Mouse (Mus musculus): ENCODE measurements around the gene Tada2a.

The Tada2a gene

GRCm38 (mm10) chr11:84128943-84129798 lies at the start of gene Tada2a, which contains the start of gene Acaca:
Gene Tada2a (minus strand): TSS chr11:84129600.
Gene Acaca (plus strand): TSS chr11:84129672.
- in situ Hi-C loops (cut with MboI) = no loop called here

DNA sequence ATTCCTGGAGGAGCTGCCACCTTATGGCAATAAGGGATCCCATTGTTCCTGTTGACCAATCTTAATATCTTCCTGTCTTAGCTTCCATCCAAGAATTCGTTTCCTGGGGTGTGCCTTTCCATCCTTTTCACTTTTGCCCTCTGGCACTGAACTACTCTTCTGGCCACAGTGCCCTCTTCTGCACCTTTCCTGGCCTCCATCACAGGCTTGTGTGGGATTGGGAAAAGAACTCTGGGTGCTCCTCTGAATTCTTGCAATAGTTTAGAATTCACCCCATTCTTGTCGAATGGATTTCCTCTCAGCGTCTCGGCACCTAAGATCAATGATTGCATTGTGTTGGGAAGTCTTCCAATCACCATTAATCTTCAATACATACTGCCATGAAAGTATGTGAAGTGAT lies 49.2 kb upstream of the Tada2a start:
- in situ Hi-C loops (cut with MboI) = no loop called here

GRCm38 (mm10) chr11:84172539-84173435 lies 43.4 kb upstream of the Tada2a start:
- in situ Hi-C loops (cut with MboI) = no loop called here

GRCm38 (mm10) chr11:84168701-84169288 lies 39.4 kb upstream of the Tada2a start:
- in situ Hi-C loops (cut with MboI) = no loop called here

- in situ Hi-C loops (cut with MboI) = no loop called here
Measured at GRCm38 (mm10) chr11:84167046-84167526, 37.7 kb upstream of the Tada2a start, which contains the start of gene Gm11437. Gene Gm11437 (minus strand): TSS chr11:84167476.

DNA sequence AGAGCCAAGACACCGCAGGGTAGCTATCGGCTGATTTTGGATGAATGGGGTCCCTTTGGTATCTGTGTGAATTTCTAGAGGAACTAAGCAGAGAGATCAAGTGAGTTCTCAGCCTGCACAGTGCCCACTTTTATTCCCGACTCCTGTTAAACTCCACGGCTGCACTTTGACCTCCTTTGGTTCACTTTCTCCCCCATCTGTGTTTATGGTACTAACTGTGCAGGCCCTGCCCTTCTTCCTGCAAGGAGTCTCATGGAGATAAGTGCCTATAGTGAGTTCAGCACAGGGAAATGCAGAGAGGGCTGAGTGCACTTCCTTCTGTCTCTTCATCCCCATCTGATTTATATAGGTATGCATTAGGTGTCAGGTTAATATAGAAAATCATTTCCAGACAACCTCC lies 35.2 kb upstream of the Tada2a start:
- in situ Hi-C loops (cut with MboI) = no loop called here

DNA sequence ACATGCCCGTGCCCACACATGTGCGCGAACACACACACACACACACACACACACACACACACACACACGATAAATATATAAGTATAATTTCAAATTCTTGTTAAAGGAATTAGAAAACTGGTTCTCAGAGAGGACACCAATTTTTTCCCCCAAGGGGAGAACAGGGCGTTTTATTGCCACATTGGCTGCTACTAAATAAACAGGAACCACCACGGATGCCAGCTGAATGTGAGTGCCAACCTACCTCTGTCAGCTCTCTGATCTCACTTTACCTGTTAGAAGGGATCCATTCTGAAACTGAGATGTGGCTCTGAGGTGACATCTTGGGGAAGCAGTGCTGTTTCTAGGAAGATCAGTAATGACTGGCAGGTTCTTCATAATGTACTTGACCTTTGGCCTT lies 34.7 kb upstream of the Tada2a start:
- in situ Hi-C loops (cut with MboI) = no loop called here

- in situ Hi-C loops (cut with MboI) = no loop called here
Measured at GRCm38 (mm10) chr11:84156535-84157262, 27.3 kb upstream of the Tada2a start.

- in situ Hi-C loops (cut with MboI) = no loop called here
Measured at GRCm38 (mm10) chr11:84150884-84151283, 21.5 kb upstream of the Tada2a start.

DNA sequence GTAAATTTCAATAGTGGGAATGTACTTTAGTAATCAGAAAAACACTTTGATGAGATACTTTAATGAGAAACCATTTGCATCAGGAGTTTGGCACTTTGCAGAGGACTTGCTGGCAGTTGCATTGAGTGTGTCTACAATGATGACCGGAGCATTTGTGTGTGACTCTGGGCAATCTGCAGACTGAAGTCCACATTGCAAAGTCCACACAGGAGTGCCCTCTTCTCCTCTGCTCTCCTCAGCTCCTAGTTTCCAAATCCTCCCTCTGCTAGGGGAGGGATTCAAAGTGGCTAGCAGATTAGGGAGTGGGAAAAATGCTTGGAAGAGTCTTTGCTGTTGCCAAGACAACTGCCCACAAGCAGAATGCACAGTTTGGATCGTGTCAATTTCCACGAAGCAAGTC lies 16.7 kb upstream of the Tada2a start:
- in situ Hi-C loops (cut with MboI) = no loop called here

- in situ Hi-C loops (cut with MboI) = no loop called here
Measured at GRCm38 (mm10) chr11:84145201-84145798, 15.9 kb upstream of the Tada2a start.

- in situ Hi-C loops (cut with MboI) = no loop called here
Measured at GRCm38 (mm10) chr11:84141752-84142151, 12.4 kb upstream of the Tada2a start.

- in situ Hi-C loops (cut with MboI) = no loop called here
Measured at GRCm38 (mm10) chr11:84136453-84136852, 7.1 kb upstream of the Tada2a start.

GRCm38 (mm10) chr11:84134331-84134860 lies 5.0 kb upstream of the Tada2a start:
- in situ Hi-C loops (cut with MboI) = no loop called here

DNA sequence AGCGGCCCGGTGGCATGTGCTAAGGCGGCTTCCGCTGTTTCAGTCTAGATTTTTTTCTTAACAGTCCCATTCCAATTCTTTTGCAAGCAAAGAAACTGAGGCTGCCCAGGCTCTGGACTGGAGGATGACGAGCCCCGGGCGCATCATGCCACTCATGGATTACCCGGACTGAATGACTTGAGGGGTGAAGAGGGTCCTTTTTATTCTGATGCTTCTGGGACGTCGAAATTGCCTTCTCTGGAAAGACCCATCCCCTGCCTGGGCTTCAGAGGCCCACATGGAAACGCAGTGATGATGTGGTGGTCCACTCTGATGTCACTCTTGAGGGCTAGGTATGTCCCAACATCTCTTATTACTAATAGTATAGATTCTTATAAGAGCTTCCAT lies 392 bp upstream of the Tada2a start:
- in situ Hi-C loops (cut with MboI) = no loop called here

- in situ Hi-C loops (cut with MboI) = no loop called here
Measured at GRCm38 (mm10) chr11:84127977-84128376, 1.4 kb downstream of the Tada2a start.

DNA sequence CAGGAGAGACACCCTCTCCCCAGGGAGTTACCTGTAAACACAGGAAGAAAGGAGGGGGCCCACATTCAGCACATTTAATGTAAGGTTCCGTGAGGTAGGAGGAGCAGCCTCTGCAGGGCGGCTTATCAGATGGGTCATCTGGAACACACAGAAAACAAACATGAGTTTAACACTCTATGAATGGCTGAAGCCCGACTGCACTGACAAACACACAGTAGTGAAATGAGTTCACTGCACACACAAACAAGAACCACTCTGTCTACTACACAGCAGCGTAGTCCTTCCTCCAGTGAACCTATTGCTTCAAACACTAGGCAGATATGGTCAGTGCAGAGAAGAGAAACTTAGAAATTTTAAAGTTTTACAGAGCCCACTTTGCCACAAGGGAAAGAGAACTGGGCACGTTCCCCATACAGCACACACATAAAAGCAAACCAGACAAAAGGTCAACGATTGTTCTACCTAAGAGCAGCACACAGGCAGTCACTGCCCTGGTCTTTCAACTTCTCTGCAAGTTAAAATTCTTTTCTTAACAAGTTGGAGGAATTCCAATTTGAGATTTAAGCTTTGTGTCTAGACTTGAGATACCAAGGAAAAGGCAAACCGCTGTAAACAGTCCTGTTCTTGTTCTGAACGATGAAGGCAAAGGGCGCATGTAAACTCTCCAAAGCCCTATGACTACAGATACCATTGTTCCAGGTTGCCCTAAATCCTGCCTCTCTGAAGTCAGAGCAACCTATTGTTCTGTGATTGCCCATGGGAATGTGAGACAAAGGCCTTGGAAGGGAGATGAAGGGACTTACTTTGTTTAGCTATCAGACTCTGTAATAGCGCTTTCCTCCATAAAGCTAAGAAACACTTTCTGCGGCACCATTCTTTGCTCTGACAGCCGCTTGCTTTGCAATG lies 8.1 kb downstream of the Tada2a start:
- in situ Hi-C loops (cut with MboI) = no loop called here

DNA sequence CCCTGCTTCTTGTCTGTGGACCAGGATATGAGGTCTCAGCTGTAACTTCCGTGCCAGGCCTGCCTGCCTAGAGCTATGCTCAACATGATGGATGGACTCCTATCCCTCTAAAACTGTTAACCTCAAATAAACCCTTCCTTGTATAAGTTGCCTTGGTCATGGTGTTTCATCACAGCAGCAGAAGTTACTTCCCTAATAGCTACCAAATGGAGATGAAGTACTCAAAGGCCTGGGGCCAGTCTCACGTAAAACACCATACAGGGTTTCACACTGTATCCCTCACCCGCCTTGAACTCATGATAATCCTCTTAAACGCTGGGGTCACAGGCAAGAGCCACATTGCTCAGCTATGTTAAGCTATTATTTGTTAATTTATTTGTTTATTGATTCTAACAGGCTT lies 12.0 kb downstream of the Tada2a start:
- in situ Hi-C loops (cut with MboI) = no loop called here

GRCm38 (mm10) chr11:84116221-84116620 lies 13.2 kb downstream of the Tada2a start:
- in situ Hi-C loops (cut with MboI) = no loop called here

DNA sequence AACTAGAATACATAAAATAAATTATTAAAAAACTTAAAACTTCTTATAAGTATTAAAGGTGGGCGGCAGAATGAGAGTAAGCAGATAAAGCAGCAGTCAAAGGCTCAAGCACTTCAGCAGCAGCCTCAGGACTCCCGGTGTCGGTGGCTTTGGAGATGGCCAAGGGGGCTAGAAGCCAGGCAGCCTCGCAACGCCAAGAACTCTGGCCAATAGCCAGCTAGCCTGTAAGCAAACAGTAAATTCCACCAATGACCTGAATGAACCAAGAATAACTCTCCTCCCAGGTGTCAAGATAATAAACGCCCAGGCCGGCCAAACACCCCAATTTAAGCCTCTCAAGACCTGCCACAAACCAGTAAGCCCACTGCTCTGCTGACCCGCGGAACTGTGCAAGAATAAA lies 13.8 kb downstream of the Tada2a start:
- in situ Hi-C loops (cut with MboI) = no loop called here

Measured in mature B cell (primary cell).